Mouse (Mus musculus) liver, adult 2 months (tissue): ENCODE results near the gene Hyls1.

ENCODE experiments used
- CTCF ChIP-seq: fragments of 200-500 bp; IDR thresholded peaks from 2 replicates; pipeline ENCODE4 v1.5.1; 2011; ENCODE audit warnings: low read depth, low read length, control low read depth
- POLR2A ChIP-seq: fragments of 200-500 bp; IDR thresholded peaks from 2 replicates; pipeline ENCODE4 v1.6.1; 2011; ENCODE audit warnings: low read length, control low read depth; ENCODE audit not compliant: insufficient read depth; ENCODE audit errors: extremely low read depth

GRCm38 (mm10) chr9:35556494-35557102 is 13.6 kb downstream of the Hyls1 start:
- TF ChIP-seq POLR2A (no peak), CTCF (no peak)
